Mouse (Mus musculus) small intestine, adult 2 months (tissue): Measurements from ENCODE around the gene Cfap74. TPM values are rescaled to one million over a fixed set of nuclear protein-coding genes. Genes with fewer than 3 reads are reported as not detected.

ENCODE experiments used
- H3K27ac ChIP-seq: fragments of 200-500 bp; 2 replicates; pipeline ENCODE4 v1.5.1; 2012; ENCODE audit warnings: low read depth, low read length, control low read depth, inconsistent platforms; ENCODE audit not compliant: insufficient read depth
- H3K27me3 ChIP-seq: fragments of 200-500 bp; 2 replicates; pipeline ENCODE4 v1.6.1; 2012; ENCODE audit warnings: mild to moderate bottlenecking, moderate library complexity, low read length, inconsistent platforms; ENCODE audit not compliant: control insufficient read depth, insufficient read depth
- H3K36me3 ChIP-seq: fragments of 200-500 bp; 2 replicates; pipeline ENCODE4 v1.6.1; 2012; ENCODE audit warnings: mild to moderate bottlenecking, low read length, control low read depth, inconsistent platforms; ENCODE audit not compliant: control insufficient read depth, insufficient read depth
- H3K4me1 ChIP-seq: fragments of 200-500 bp; 2 replicates; pipeline ENCODE4 v1.6.1; 2012; ENCODE audit warnings: low read length, inconsistent platforms, mixed read lengths; ENCODE audit not compliant: control insufficient read depth, insufficient read depth, insufficient read length
- H3K4me3 ChIP-seq: fragments of 200-500 bp; 2 replicates; pipeline ENCODE4 v1.5.1; 2012; ENCODE audit warnings: low read depth, mild to moderate bottlenecking, control low read depth, inconsistent platforms, low read length, moderate library complexity
- CTCF ChIP-seq: fragments of 200-500 bp; IDR thresholded peaks from 2 replicates; pipeline ENCODE4 v1.5.1; 2012; ENCODE audit warnings: low read depth, mild to moderate bottlenecking, control low read depth, inconsistent platforms, low read length, moderate library complexity, mixed read lengths; ENCODE audit not compliant: insufficient replicate concordance, insufficient read length; ENCODE audit errors: extremely low read depth
- POLR2A ChIP-seq: fragments of 200-500 bp; IDR thresholded peaks from 2 replicates; pipeline ENCODE4 v1.6.1; 2012; ENCODE audit warnings: low read depth, mild to moderate bottlenecking, control low read depth, inconsistent platforms, low read length, moderate library complexity
- WGBS: fragments of 180-500 bp; shearing (Covaris S2); methylation state at CpG from one replicate; pipeline ENCODE4 v1.1.7; 2018; 5-methylcytosine and 5-hydroxymethylcytosine counted together
- polyA plus RNA-seq: library from polyadenylated mRNA; depleted of rRNA; stranded (reverse); fragments of >200 nt; gene quantifications from 2 replicates; pipeline ENCODE4 v1.2.3, GENCODE M21; 2012; rRNA removed

Gene Cfap74
- polyA plus RNA-seq: 0.11 and 1.4 TPM in 2 replicates

- Histone ChIP-seq H3K4me1 (peaks cover 6% of the 10 kb centered on the region), H3K27me3 (no peaks in the 10 kb centered on the region), H3K4me3 (peak within 1 kb of the TSS; percentile 54), H3K27ac (no peak within 1 kb of the TSS), H3K36me3 (no peaks in the 10 kb centered on the region)
- TF ChIP-seq POLR2A (no peak), CTCF (no peak)
- 4% methylated on average over 35 of the region's 35 CpGs for WGBS
Measured at GRCm38 (mm10) chr4:155409058-155409776, at the start of gene Cfap74. Cfap74 (plus strand) TSS chr4:155409190.

DNA sequence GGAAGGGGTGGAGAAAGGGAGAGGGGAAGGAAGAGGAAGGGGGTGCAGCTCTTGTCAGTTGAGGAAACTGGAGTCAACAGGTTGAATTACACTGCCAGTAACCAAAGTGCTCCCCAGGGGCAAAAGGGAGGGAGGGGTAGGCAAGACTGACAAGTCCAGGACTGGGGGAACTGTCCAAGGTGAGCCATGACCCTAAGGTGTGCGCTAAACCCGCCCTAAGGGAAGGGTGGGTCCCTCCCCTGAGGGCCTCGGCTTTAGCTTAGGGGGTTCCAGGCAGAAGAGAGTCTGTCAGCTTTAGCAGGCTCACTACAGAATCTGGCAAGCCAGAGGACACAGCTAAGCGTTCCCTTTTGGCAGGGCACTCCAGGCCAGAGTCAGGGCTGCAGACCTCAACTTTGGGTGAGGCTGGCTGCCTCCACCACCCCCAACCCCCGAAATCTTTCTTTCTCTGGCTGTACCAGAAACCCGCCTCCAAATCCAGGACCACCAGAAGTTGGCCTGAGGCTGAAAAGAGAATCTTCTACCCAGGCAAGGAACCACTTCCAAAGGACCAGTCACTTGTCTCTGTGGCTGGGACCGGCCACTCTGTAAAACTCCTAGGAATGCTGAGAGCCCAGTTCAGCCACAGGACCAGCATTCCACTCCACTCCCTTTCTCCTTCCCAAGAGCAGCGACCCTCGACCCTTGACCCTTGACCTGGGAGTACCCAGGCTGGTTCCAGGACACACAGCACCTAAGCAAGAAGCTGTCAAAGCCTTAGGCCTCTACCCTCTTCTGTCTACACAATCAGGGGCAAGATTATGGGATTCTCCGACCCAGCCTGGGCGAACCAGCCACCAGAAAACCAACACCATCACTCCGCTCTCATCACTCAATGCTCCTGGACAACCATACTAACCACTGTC is 49.2 kb upstream of the Cfap74 start:
- Histone ChIP-seq H3K4me3 (peak overlapping the region; percentile 62), H3K4me1 (peaks cover 11% of the 10 kb centered on the region), H3K27me3 (no peaks in the 10 kb centered on the region), H3K36me3 (0 out of 2 replicates have a peak, but pooled peaks cover 2% of the 10 kb centered on the region), H3K27ac (peak overlapping the region; percentile 73; the same call in 1 of the 2 replicates)
- no peak for TF ChIP-seq CTCF
- 39% methylated on average over 12 of the region's 12 CpGs for WGBS

DNA sequence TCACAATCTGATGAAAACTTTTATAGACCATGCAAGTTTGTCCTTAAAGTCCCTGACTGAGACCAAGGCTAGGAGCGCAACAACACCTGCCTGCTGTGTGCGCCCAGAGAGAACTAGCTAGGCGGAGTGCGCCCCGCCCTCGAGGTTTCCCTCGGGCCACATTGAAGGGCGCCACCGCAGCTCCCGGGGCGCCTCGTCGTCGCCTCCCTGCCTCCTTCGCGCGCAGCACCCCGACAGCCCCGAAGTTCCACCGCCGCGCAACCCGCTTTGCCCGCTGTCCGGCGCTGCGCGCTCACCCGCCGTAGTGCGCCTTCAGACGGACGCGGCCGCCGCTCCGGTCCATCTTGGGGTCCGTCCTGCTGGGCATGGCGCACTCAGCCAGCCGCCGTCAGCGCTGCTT is 48.1 kb upstream of the Cfap74 start:
- Histone ChIP-seq H3K27me3 (no peaks in the 10 kb centered on the region), H3K4me1 (peaks cover 11% of the 10 kb centered on the region), H3K36me3 (0 out of 2 replicates have a peak, but pooled peaks cover 2% of the 10 kb centered on the region), H3K27ac (peak overlapping the region; percentile 99), H3K4me3 (peak overlapping the region; percentile 70)
- no peak for TF ChIP-seq CTCF
- no peak for TF ChIP-seq POLR2A
- WGBS: 1% methylated on average over 42 of the region's 42 CpGs

GRCm38 (mm10) chr4:155361303-155361791 is 47.6 kb upstream of the Cfap74 start, which contains the start of gene Prkcz:
Prkcz (minus strand) TSS chr4:155361361.
- Histone ChIP-seq H3K27me3 (no peaks in the 10 kb centered on the region), H3K4me3 (peak within 1 kb of the TSS; percentile 70), H3K36me3 (no peaks in the 10 kb centered on the region), H3K4me1 (peaks cover 15% of the 10 kb centered on the region), H3K27ac (peak within 1 kb of the TSS; percentile 99)
- TF ChIP-seq POLR2A: peak; percentile 37; the same call in 1 of the 2 replicates
- no peak for TF ChIP-seq CTCF
- WGBS: under 1% methylated on average over 51 of the region's 51 CpGs

- H3K4me3 ChIP-seq: 0 out of 2 replicates have a peak overlapping the region, but pooled peaks have one; percentile 10
- H3K36me3 ChIP-seq: no peaks in the 10 kb centered on the region
- no peak for TF ChIP-seq CTCF
- no peak for TF ChIP-seq POLR2A
- 29% methylated on average over 5 of the region's 5 CpGs for WGBS
- peaks cover 22% of the 10 kb centered on the region for H3K4me1 ChIP-seq
- H3K27me3 ChIP-seq: no peaks in the 10 kb centered on the region
- H3K27ac ChIP-seq: no peak overlapping the region
Measured at GRCm38 (mm10) chr4:155362443-155362842, 46.5 kb upstream of the Cfap74 start.

DNA sequence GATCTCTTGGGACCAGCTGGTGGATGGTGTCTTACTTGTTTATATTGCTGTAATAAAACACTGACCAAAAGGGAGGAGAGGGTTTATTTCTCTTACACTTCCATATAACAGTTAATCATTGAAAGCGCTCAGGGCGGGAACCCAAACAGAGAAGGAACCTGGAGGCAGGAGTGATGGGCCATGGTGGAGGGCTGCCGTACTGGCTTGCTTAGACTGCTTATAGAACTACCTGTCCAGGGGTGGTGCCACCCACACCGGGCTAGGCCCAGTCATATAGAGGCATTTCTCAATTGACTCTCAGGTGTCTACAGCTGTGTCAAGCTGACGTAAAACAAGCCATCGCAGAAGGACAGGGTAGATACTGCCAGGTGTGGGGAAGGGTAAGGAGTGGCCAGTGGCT is 42.2 kb upstream of the Cfap74 start:
- WGBS: 29% methylated on average over 6 of the region's 6 CpGs
- peak overlapping the region; percentile 62 for H3K27ac ChIP-seq

DNA sequence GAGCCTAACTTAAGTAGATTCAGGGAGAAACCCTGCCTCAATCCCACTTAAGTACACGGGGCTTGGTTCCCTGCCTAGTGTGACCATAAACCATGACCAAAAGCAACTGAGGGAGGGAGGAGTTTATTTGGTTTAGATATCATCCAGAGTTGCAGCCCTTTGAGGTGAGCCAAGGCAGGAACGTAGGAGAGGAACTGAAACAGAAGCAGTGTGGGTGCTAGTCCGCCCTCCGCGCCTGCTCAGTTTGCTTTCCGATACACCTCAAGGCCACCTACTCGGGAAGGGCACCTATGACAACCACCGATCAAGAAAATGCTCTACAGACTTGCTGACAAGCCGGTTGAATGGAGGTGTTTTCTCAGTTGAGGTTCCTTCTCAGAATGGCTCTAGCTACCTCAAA is 41.3 kb upstream of the Cfap74 start:
- H3K27ac ChIP-seq: peak overlapping the region; percentile 62
- no peaks in the 10 kb centered on the region for H3K27me3 ChIP-seq
- no peak overlapping the region for H3K4me3 ChIP-seq
- TF ChIP-seq CTCF (no peak), POLR2A (no peak)
- H3K4me1 ChIP-seq: peaks cover 36% of the 10 kb centered on the region
- 30% methylated on average over 9 of the region's 9 CpGs for WGBS
- H3K36me3 ChIP-seq: no peaks in the 10 kb centered on the region

More for the DNA sequence above, 42.2 kb upstream of the Cfap74 start:
- H3K36me3 ChIP-seq: no peaks in the 10 kb centered on the region
- H3K27me3 ChIP-seq: no peaks in the 10 kb centered on the region
- TF ChIP-seq POLR2A: no peak
- no peak for TF ChIP-seq CTCF
- peaks cover 30% of the 10 kb centered on the region for H3K4me1 ChIP-seq
- H3K4me3 ChIP-seq: no peak overlapping the region
